Mouse (Mus musculus): ENCODE measurements around the gene Rdh16f1. TPM values are rescaled to one million over a fixed set of nuclear protein-coding genes. Genes with fewer than 3 reads are reported as not detected.

The Rdh16f1 gene
- total and polyA plus RNA-seq, 3 experiments = 0.10 TPM; not detected in 2

DNA sequence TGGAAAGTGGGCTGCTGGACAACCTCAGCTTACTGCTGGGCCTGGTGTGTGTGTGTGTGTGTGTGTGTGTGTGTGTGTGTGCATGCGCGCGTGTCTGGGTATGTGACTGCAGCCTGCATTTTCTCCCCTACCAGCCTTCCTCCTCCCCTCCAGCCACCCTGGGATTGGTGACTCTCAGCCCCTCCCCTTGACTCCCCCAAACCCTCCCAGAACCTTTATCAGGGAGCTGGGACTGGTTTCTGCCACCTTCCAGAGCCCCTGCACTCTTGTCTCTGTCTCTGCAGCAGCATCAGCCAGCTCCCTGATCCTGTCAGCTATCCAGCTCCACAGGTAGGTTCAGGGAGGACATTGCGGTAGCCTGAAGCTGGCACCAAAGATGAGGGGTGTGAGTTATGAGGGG is 34.5 kb upstream of the Rdh16f1 start:
- no peaks in the 10 kb centered on the region for H3K36me3 ChIP-seq (ENCODE audit: control insufficient read depth, insufficient read depth, low read length)
- no peak overlapping the region for H3K9ac ChIP-seq (ENCODE audit: low read depth, low read length)
- H3K27ac ChIP-seq = no peak overlapping the region
- WGBS = 57% methylated on average over 4 of the region's 4 CpGs
- no peak overlapping the region for H3K4me3 ChIP-seq
- H3K79me2 ChIP-seq (replicated peaks; ENCODE audit: control insufficient read depth, insufficient read depth, low read length) = no peaks in the 10 kb centered on the region
- no peaks in the 10 kb centered on the region for H3K4me1 ChIP-seq (ENCODE audit: control insufficient read depth, insufficient read depth, low read length)
- DNase-seq = no peak
- intact Hi-C loops (cut with DNase I) = no loop called here
- peaks cover 1% of the 10 kb centered on the region; the same call in 1 of the 2 replicates for H3K27me3 ChIP-seq (ENCODE audit: control insufficient read depth, insufficient read depth, low read length)
- TF ChIP-seq CTCF (IDR thresholded peaks at IDR 0.05) = no peak
- no peak for TF ChIP-seq EP300 (IDR thresholded peaks at IDR 0.05; ENCODE audit: insufficient read depth, low read depth, low read length)
- TF ChIP-seq POLR2A (IDR thresholded peaks at IDR 0.05; ENCODE audit: insufficient read depth, low read depth, low read length) = no peak

DNA sequence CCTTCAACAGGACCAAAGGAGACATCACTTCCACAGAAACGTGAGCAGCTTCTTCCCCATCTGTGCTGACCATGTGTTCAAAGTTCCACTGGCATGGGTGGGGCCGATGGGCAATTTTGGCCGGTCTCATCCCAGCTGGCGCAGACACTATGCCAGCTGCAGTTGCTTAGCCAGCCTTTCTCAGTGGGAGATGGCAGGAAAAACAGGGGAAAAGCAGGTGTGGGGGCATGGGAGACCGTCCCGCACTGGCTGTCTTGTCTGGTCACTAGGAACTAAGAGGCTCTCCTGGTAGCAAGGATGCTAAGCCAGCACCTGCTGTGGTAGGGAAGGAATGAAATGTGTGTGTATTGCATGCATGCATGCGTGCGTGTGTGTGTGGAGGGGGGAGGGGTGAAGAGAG is 31.1 kb upstream of the Rdh16f1 start:
- DNase-seq = no peak
- intact Hi-C loops (cut with DNase I) = no loop called here
- Histone ChIP-seq H3K36me3 (ENCODE audit: control insufficient read depth, insufficient read depth, low read length) (no peaks in the 10 kb centered on the region), H3K4me1 (ENCODE audit: control insufficient read depth, insufficient read depth, low read length) (no peaks in the 10 kb centered on the region), H3K27me3 (ENCODE audit: control insufficient read depth, insufficient read depth, low read length) (no peaks in the 10 kb centered on the region), H3K27ac (no peak overlapping the region), H3K9ac (ENCODE audit: low read depth, low read length) (no peak overlapping the region), H3K4me3 (no peak overlapping the region), H3K79me2 (replicated peaks; ENCODE audit: control insufficient read depth, insufficient read depth, low read length) (no peaks in the 10 kb centered on the region)
- TF ChIP-seq CTCF (IDR thresholded peaks at IDR 0.05) (no peak), EP300 (IDR thresholded peaks at IDR 0.05; ENCODE audit: insufficient read depth, low read depth, low read length) (no peak), POLR2A (IDR thresholded peaks at IDR 0.05; ENCODE audit: insufficient read depth, low read depth, low read length) (no peak)
- WGBS = 68% methylated on average over 8 of the region's 8 CpGs

- 63% methylated on average over 11 of the region's 11 CpGs for WGBS
- Histone ChIP-seq H3K36me3 (ENCODE audit: control insufficient read depth, insufficient read depth, low read length) (no peaks in the 10 kb centered on the region), H3K9ac (ENCODE audit: low read depth, low read length) (no peak overlapping the region), H3K4me1 (ENCODE audit: control insufficient read depth, insufficient read depth, low read length) (no peaks in the 10 kb centered on the region), H3K4me3 (no peak overlapping the region), H3K79me2 (replicated peaks; ENCODE audit: control insufficient read depth, insufficient read depth, low read length) (no peaks in the 10 kb centered on the region), H3K27me3 (ENCODE audit: control insufficient read depth, insufficient read depth, low read length) (no peaks in the 10 kb centered on the region), H3K27ac (no peak overlapping the region)
- no peak for DNase-seq
- intact Hi-C loops (cut with DNase I) = loop anchor here (5.0 to 10.0 kb wide), 2 partner anchors 38 to 166 kb away; no protein-coding TSS in a partner anchor
- TF ChIP-seq CTCF (IDR thresholded peaks at IDR 0.05) (no peak), POLR2A (IDR thresholded peaks at IDR 0.05; ENCODE audit: insufficient read depth, low read depth, low read length) (no peak), EP300 (IDR thresholded peaks at IDR 0.05; ENCODE audit: insufficient read depth, low read depth, low read length) (no peak)
These were observed 29.2 kb upstream of the Rdh16f1 start for GRCm38 (mm10) chr10:127730285-127730932.

DNA sequence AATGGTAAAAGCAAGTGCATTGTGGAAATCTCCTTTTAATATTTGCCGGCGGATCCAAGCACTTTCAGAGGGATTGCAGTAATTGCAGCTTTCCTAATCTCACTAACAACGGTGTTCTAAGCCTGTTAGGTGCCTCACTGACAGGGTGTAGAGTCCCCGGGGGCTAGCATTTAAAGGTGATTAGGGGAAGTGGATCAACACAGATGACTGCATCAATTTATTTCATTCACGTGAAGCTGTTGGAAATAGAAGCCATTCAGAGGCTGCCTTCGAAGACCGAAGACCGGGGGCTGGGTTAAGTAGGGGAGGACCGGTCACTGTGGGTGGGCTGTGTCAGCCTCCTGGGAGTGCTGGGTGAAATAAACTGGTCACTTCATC is 28.7 kb upstream of the Rdh16f1 start:
- intact Hi-C loops (cut with DNase I) = loop anchor here (5.0 to 10.0 kb wide), 2 partner anchors 39 to 166 kb away; no protein-coding TSS in a partner anchor
- TF ChIP-seq EP300 (IDR thresholded peaks at IDR 0.05; ENCODE audit: insufficient read depth, low read depth, low read length) (no peak), CTCF (IDR thresholded peaks at IDR 0.05) (no peak), POLR2A (IDR thresholded peaks at IDR 0.05; ENCODE audit: insufficient read depth, low read depth, low read length) (no peak)
- H3K79me2 ChIP-seq (replicated peaks; ENCODE audit: control insufficient read depth, insufficient read depth, low read length) = no peaks in the 10 kb centered on the region
- H3K9ac ChIP-seq (ENCODE audit: low read depth, low read length) = no peak overlapping the region
- no peak for DNase-seq
- H3K4me1 ChIP-seq (ENCODE audit: control insufficient read depth, insufficient read depth, low read length) = no peaks in the 10 kb centered on the region
- H3K27ac ChIP-seq = no peak overlapping the region
- 59% methylated on average over 9 of the region's 9 CpGs for WGBS
- H3K36me3 ChIP-seq (ENCODE audit: control insufficient read depth, insufficient read depth, low read length) = no peaks in the 10 kb centered on the region
- no peaks in the 10 kb centered on the region for H3K27me3 ChIP-seq (ENCODE audit: control insufficient read depth, insufficient read depth, low read length)
- no peak overlapping the region for H3K4me3 ChIP-seq

DNA sequence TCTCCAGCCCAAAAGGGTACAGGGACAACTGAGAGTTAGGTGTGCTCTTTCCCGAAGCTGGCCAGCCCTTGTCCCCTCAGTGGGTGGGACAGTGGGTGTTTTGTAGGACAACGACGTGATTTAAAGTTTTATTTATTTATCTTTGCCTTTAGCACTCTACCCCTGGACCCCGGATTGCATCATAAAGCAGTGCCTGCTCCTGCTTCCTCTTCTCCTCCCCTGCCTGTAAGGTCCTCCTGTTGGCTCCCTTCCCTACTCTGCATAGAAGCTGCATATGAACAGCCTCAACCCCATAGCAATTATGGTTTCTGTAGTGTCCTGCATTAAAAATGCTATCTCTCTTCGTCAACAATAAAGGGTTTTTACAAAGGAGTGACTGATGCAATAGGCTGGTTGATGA is 28.2 kb upstream of the Rdh16f1 start:
- no peaks in the 10 kb centered on the region for H3K36me3 ChIP-seq (ENCODE audit: control insufficient read depth, insufficient read depth, low read length)
- no peak overlapping the region for H3K27ac ChIP-seq
- intact Hi-C loops (cut with DNase I) = loop anchor here (5.0 to 10.0 kb wide), 2 partner anchors 39 to 167 kb away; no protein-coding TSS in a partner anchor
- DNase-seq = no peak
- H3K9ac ChIP-seq (ENCODE audit: low read depth, low read length) = no peak overlapping the region
- no peak overlapping the region for H3K4me3 ChIP-seq
- 31% methylated on average over 5 of the region's 5 CpGs for WGBS
- H3K4me1 ChIP-seq (ENCODE audit: control insufficient read depth, insufficient read depth, low read length) = no peaks in the 10 kb centered on the region
- no peaks in the 10 kb centered on the region for H3K27me3 ChIP-seq (ENCODE audit: control insufficient read depth, insufficient read depth, low read length)
- no peak for TF ChIP-seq CTCF (IDR thresholded peaks at IDR 0.05)
- TF ChIP-seq EP300 (IDR thresholded peaks at IDR 0.05; ENCODE audit: insufficient read depth, low read depth, low read length) = no peak
- TF ChIP-seq POLR2A (IDR thresholded peaks at IDR 0.05; ENCODE audit: insufficient read depth, low read depth, low read length) = no peak
- no peaks in the 10 kb centered on the region for H3K79me2 ChIP-seq (replicated peaks; ENCODE audit: control insufficient read depth, insufficient read depth, low read length)

DNA sequence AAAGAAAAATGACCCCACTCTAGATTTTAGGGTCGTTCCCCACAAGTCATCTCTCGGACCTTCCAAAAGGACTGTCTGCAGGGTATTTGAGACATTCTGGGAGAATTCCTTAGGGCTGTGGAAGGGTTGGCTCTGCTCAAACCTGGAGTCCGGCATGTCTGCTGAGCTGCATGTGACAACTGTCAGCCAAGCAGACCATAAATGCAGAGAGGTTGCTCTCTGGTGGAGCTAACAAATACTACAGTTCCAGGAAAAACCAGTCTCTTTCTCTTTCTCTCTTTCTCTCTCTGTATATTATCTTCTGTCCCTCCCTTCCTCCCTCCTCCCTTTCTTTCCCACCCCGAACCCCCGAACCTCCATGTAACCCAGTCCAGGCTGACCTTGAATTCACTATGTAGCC is 25.2 kb upstream of the Rdh16f1 start:
- Histone ChIP-seq H3K4me1 (ENCODE audit: control insufficient read depth, insufficient read depth, low read length) (peaks cover 1% of the 10 kb centered on the region; the same call in 1 of the 2 replicates), H3K4me3 (no peak overlapping the region), H3K27me3 (ENCODE audit: control insufficient read depth, insufficient read depth, low read length) (no peaks in the 10 kb centered on the region), H3K27ac (no peak overlapping the region), H3K9ac (ENCODE audit: low read depth, low read length) (no peak overlapping the region), H3K36me3 (ENCODE audit: control insufficient read depth, insufficient read depth, low read length) (no peaks in the 10 kb centered on the region), H3K79me2 (replicated peaks; ENCODE audit: control insufficient read depth, insufficient read depth, low read length) (no peaks in the 10 kb centered on the region)
- 23% methylated on average over 5 of the region's 5 CpGs for WGBS
- no peak for DNase-seq
- intact Hi-C loops (cut with DNase I) = loop anchor here (5.0 to 10.0 kb wide), 2 partner anchors 42 to 170 kb away; no protein-coding TSS in a partner anchor
- TF ChIP-seq EP300 (IDR thresholded peaks at IDR 0.05; ENCODE audit: insufficient read depth, low read depth, low read length) (no peak), CTCF (IDR thresholded peaks at IDR 0.05) (peak; percentile 54), POLR2A (IDR thresholded peaks at IDR 0.05; ENCODE audit: insufficient read depth, low read depth, low read length) (no peak)

Data from heart, adult 2 months (tissue).